Mouse (Mus musculus) CH12.LX (cell line): ENCODE results near the gene Krtap5-3. TPM values are rescaled to one million over a fixed set of nuclear protein-coding genes. Genes with fewer than 3 reads are reported as not detected.

Source experiments
- DNase-seq: peaks from one replicate; pipeline ENCODE4 v3.0.0-alpha.2; 2013; ENCODE audit errors: extremely low read depth
- H3K27ac ChIP-seq: 2 replicates; pipeline ENCODE4 v1.5.1; 2012; ENCODE audit warnings: low read depth, mild to moderate bottlenecking, control low read depth, moderate library complexity; ENCODE audit not compliant: insufficient read depth
- H3K27me3 ChIP-seq: replicated peaks from 2 replicates; pipeline ENCODE3; 2012; ENCODE audit warnings: inconsistent platforms
- H3K36me3 ChIP-seq, 2 experiments: replicated peaks in 1 of 2; 2 replicates each; pipeline versions ENCODE3 to v1.6.1; 2012; ENCODE audit warnings: inconsistent platforms in 1 of 2, low read length in 1 of 2, mild to moderate bottlenecking in 1 of 2, mixed read lengths in 1 of 2, moderate library complexity in 1 of 2; ENCODE audit not compliant: control insufficient read depth in 1 of 2, insufficient read depth in 1 of 2
- H3K4me1 ChIP-seq, 2 experiments: 2 replicates each; pipeline ENCODE4 v1.6.1; 2012; ENCODE audit warnings: inconsistent platforms in 1 of 2, moderate library complexity in 1 of 2; ENCODE audit not compliant: insufficient read depth in 2 of 2, control insufficient read depth in 1 of 2
- H3K4me2 ChIP-seq: 2 replicates; pipeline ENCODE4 v1.6.1; 2012; ENCODE audit warnings: low read depth, mild to moderate bottlenecking, control low read depth; ENCODE audit not compliant: poor library complexity, insufficient read depth, severe bottlenecking
- H3K4me3 ChIP-seq, 3 experiments: fragments of 150-350 bp in 1 of 3; sonication (generic) in 1 of 3; replicated peaks in 1 of 3; 2 replicates each; pipeline versions ENCODE3 to v1.5.1; 2011 to 2012; ENCODE audit warnings: low read depth in 2 of 3, low read length in 2 of 3, mild to moderate bottlenecking in 2 of 3, moderate library complexity in 2 of 3, control low read depth in 1 of 3, improper control_type of control experiment in 1 of 3, inconsistent platforms in 1 of 3, mixed read lengths in 1 of 3; ENCODE audit not compliant: poor library complexity in 1 of 3
- H3K79me2 ChIP-seq: replicated peaks from 2 replicates; pipeline ENCODE4 v1.6.1; 2012; ENCODE audit warnings: mild to moderate bottlenecking, moderate library complexity; ENCODE audit not compliant: control insufficient read depth, poor library complexity, insufficient read depth, severe bottlenecking; ENCODE audit errors: extremely low read depth
- H3K9ac ChIP-seq: 2 replicates; pipeline ENCODE4 v1.6.1; 2012; ENCODE audit warnings: low read depth, mild to moderate bottlenecking, control low read depth, moderate library complexity; ENCODE audit not compliant: insufficient read depth
- H3K9me3 ChIP-seq: replicated peaks from 2 replicates; pipeline ENCODE3; 2012; ENCODE audit warnings: low read length, inconsistent platforms, mixed read lengths
- CTCF ChIP-seq, 2 experiments: IDR thresholded peaks in 1 of 2; conservative IDR thresholded peaks in 1 of 2; 2 replicates each; pipeline ENCODE4 v1.5.1; 2011 to 2012; ENCODE audit warnings: low read depth in 2 of 2, low read length in 2 of 2, improper control_type of control experiment in 1 of 2, inconsistent platforms in 1 of 2, mild to moderate bottlenecking in 1 of 2, moderate library complexity in 1 of 2
- E2F4 ChIP-seq: IDR thresholded peaks from 2 replicates; pipeline ENCODE4 v1.6.1; 2011; ENCODE audit warnings: low read depth, low read length, improper control_type of control experiment; ENCODE audit not compliant: insufficient replicate concordance
- JUN ChIP-seq: IDR thresholded peaks from 2 replicates; pipeline ENCODE4 v1.6.1; 2011; ENCODE audit warnings: low read depth, mild to moderate bottlenecking, low read length, improper control_type of control experiment, moderate library complexity; ENCODE audit not compliant: insufficient read depth
- PAX5 ChIP-seq: IDR thresholded peaks from 2 replicates; pipeline ENCODE4 v1.6.1; 2012; ENCODE audit warnings: low read length, inconsistent platforms, mixed read lengths
- POLR2AphosphoS2 ChIP-seq: IDR thresholded peaks from 2 replicates; pipeline ENCODE4 v1.6.1; 2011; ENCODE audit warnings: low read depth, low read length, improper control_type of control experiment
- RAD21 ChIP-seq: IDR thresholded peaks from 2 replicates; pipeline ENCODE4 v1.6.1; 2011; ENCODE audit warnings: low read depth, mild to moderate bottlenecking, low read length, improper control_type of control experiment, moderate library complexity
- SMC3 ChIP-seq: IDR thresholded peaks from 2 replicates; pipeline ENCODE4 v1.6.1; 2011; ENCODE audit warnings: low read depth, low read length, improper control_type of control experiment
- TBP ChIP-seq: conservative IDR thresholded peaks from 2 replicates; pipeline ENCODE4 v1.6.1; 2011; ENCODE audit warnings: low read depth, low read length, improper control_type of control experiment
- TCF12 ChIP-seq: IDR thresholded peaks from 2 replicates; pipeline ENCODE4 v1.6.1; 2014; ENCODE audit warnings: low read depth, mild to moderate bottlenecking, inconsistent platforms, low read length, improper control_type of control experiment
- UBTF ChIP-seq: IDR thresholded peaks from 2 replicates; pipeline ENCODE4 v1.6.1; 2012; ENCODE audit warnings: low read depth, mild to moderate bottlenecking, inconsistent platforms, low read length, improper control_type of control experiment, moderate library complexity
- ZMIZ1 ChIP-seq: IDR thresholded peaks from 2 replicates; pipeline ENCODE4 v1.6.1; 2012; ENCODE audit warnings: low read depth, mild to moderate bottlenecking, inconsistent platforms, low read length, improper control_type of control experiment
- dilution Hi-C: fragments of 300-500 bp; cut with MboI; formaldehyde crosslinking; loops from 2 replicates; pipeline ENCODE4 v1.14.3; 2020; ENCODE audit warnings: low sequenced_read_pairs; ENCODE audit not compliant: extremely low pct_unique_long_range_greater_than_20kb, extremely low pct_ligation_motif_present
- in situ Hi-C: fragments of 300-500 bp; cut with MboI; formaldehyde crosslinking; loops from 3 replicates; pipeline ENCODE4 v1.14.3; 2019; ENCODE audit warnings: low sequenced_read_pairs, low pct_ligation_motif_present, low pct_unique_long_range_greater_than_20kb, mixed read lengths
- polyA plus RNA-seq: library from polyadenylated mRNA; unstranded; fragments of >175 nt; gene quantifications from 2 replicates; pipeline ENCODE4 v1.2.1, GENCODE M21; 2012; ENCODE audit warnings: low read depth; ENCODE audit not compliant: insufficient read length
- total RNA-seq, 2 experiments: library from RNA; depleted of rRNA; stranded (reverse); fragments of 300-350 nt in 1 of 2; fragments of >200 nt in 1 of 2; gene quantifications; 2 replicates each; pipeline ENCODE4 v1.2.3; 2012 to 2014

Krtap5-3 gene
- total and polyA plus RNA-seq, 3 experiments = not detected

DNA sequence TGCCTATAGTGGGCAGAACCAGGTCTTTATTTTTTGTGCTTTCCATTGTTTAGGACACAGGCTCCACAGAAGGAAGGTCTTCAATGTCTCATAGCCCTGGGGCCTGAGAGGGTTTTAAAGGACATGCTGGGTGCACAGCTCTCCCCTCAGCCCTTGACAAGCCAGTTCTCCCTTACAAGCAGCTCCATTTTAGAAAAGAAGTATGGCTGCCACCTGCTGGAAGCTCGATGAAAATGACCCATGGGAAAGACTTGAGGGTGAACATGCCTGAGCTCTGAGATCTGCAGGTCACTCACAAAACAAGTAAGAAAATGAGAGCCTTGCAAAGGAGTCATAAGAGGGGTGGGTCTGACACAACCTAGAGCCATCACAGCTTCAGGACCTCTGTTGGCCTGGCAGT lies 48.7 kb downstream of the Krtap5-3 start:
- no peaks in the 10 kb centered on the region for H3K9me3 ChIP-seq
- DNase-seq = peak; percentile 16
- peaks cover 73% of the 10 kb centered on the region for H3K27me3 ChIP-seq
- TF ChIP-seq TCF12 (no peak), TBP (no peak), UBTF (no peak), SMC3 (peak; percentile 39; the same call in 1 of the 2 replicates), POLR2AphosphoS2 (no peak), ZMIZ1 (no peak), RAD21 (peak; percentile 42), PAX5 (no peak), JUN (no peak), CTCF (conservative IDR thresholded peaks at IDR 0.05 in 1 of 2, IDR thresholded peaks at IDR 0.05 in 1 of 2; ENCODE audit: low read depth in 2 of 2, low read length in 2 of 2) (peak in 1 of 2 experiments; percentile 67; a peak in 2 of 4 replicates), E2F4 (no peak)
- in situ Hi-C loops = no loop called here
- H3K79me2 ChIP-seq = no peaks in the 10 kb centered on the region
- H3K4me1 ChIP-seq = no peaks in the 10 kb centered on the region
- no peak overlapping the region for H3K9ac ChIP-seq
- H3K4me2 ChIP-seq = no peak overlapping the region
- no peaks in the 10 kb centered on the region for H3K36me3 ChIP-seq
- dilution Hi-C loops = no loop called here
- no peak overlapping the region for H3K27ac ChIP-seq
- H3K4me3 ChIP-seq = no peak overlapping the region

Other genes with a start within 250 kb of the Krtap5-3 start
Only the 20 nearest of the 21 such genes appear.
- 22.4 and 25.9 TPM in 2 replicates for gene Mob2, start 140.3 kb upstream of the Krtap5-3 start, total RNA-seq (2012; rRNA removed)
- 30.5 and 33.2 TPM in 2 replicates for gene Mob2, start 140.3 kb upstream of the Krtap5-3 start, total RNA-seq (2014; rRNA removed)
- 26.3 and 27.3 TPM in 2 replicates for gene Mob2, start 140.3 kb upstream of the Krtap5-3 start, polyA plus RNA-seq
- gene Dusp8, start 105.5 kb upstream of the Krtap5-3 start, total RNA-seq (2012; rRNA removed) = 1.2 and 1.5 TPM in 2 replicates
- gene Dusp8, start 105.5 kb upstream of the Krtap5-3 start, total RNA-seq (2014; rRNA removed) = 0.07 and 0.17 TPM in 2 replicates
- 0.11 and 0.14 TPM in 2 replicates for gene Dusp8, start 105.5 kb upstream of the Krtap5-3 start, polyA plus RNA-seq
- not detected in 2 replicates for gene Gm45618, start 80.6 kb upstream of the Krtap5-3 start, total RNA-seq (2012; rRNA removed)
- gene Gm45618, start 80.6 kb upstream of the Krtap5-3 start, total RNA-seq (2014; rRNA removed) = not detected in 2 replicates
- gene Gm45618, start 80.6 kb upstream of the Krtap5-3 start, polyA plus RNA-seq = not detected in 2 replicates
- gene Gm39115, start 65.3 kb upstream of the Krtap5-3 start, total RNA-seq (2012; rRNA removed) = not detected in 2 replicates
- gene Gm39115, start 65.3 kb upstream of the Krtap5-3 start, total RNA-seq (2014; rRNA removed) = not detected in 2 replicates
- not detected in 2 replicates for gene Gm39115, start 65.3 kb upstream of the Krtap5-3 start, polyA plus RNA-seq
- not detected in 2 replicates for gene Gm45337, start 56.8 kb upstream of the Krtap5-3 start, total RNA-seq (2012; rRNA removed)
- gene Gm45337, start 56.8 kb upstream of the Krtap5-3 start, total RNA-seq (2014; rRNA removed) = not detected in 2 replicates
- gene Gm45337, start 56.8 kb upstream of the Krtap5-3 start, polyA plus RNA-seq = not detected in 2 replicates
- gene Gm29735, start 44.3 kb upstream of the Krtap5-3 start, total RNA-seq (2012; rRNA removed) = not detected in 2 replicates
- gene Gm29735, start 44.3 kb upstream of the Krtap5-3 start, total RNA-seq (2014; rRNA removed) = not detected in 2 replicates
- gene Gm29735, start 44.3 kb upstream of the Krtap5-3 start, polyA plus RNA-seq = not detected in 2 replicates
- not detected in 2 replicates for gene Gm4553, start 35.6 kb upstream of the Krtap5-3 start, total RNA-seq (2012; rRNA removed)
- gene Gm4553, start 35.6 kb upstream of the Krtap5-3 start, total RNA-seq (2014; rRNA removed) = not detected in 2 replicates
- gene Gm4553, start 35.6 kb upstream of the Krtap5-3 start, polyA plus RNA-seq = not detected in 2 replicates
- not detected in 2 replicates for gene Krtap5-2, start 25.4 kb upstream of the Krtap5-3 start, total RNA-seq (2012; rRNA removed)
- gene Krtap5-2, start 25.4 kb upstream of the Krtap5-3 start, total RNA-seq (2014; rRNA removed) = not detected in 2 replicates
- not detected in 2 replicates for gene Krtap5-2, start 25.4 kb upstream of the Krtap5-3 start, polyA plus RNA-seq
- not detected in 2 replicates for gene Gm10153, start 11.0 kb upstream of the Krtap5-3 start, total RNA-seq (2012; rRNA removed)
- not detected in 2 replicates for gene Gm10153, start 11.0 kb upstream of the Krtap5-3 start, total RNA-seq (2014; rRNA removed)
- gene Gm10153, start 11.0 kb upstream of the Krtap5-3 start, polyA plus RNA-seq = not detected in 2 replicates
- not detected in 2 replicates for gene Gm7579, start 10.5 kb downstream of the Krtap5-3 start, total RNA-seq (2012; rRNA removed)
- not detected in 2 replicates for gene Gm7579, start 10.5 kb downstream of the Krtap5-3 start, total RNA-seq (2014; rRNA removed)
- not detected in 2 replicates for gene Gm7579, start 10.5 kb downstream of the Krtap5-3 start, polyA plus RNA-seq
- gene Krtap5-5, start 28.6 kb downstream of the Krtap5-3 start, total RNA-seq (2012; rRNA removed) = not detected in 2 replicates
- gene Krtap5-5, start 28.6 kb downstream of the Krtap5-3 start, total RNA-seq (2014; rRNA removed) = not detected in 2 replicates
- not detected in 2 replicates for gene Krtap5-5, start 28.6 kb downstream of the Krtap5-3 start, polyA plus RNA-seq
- gene Gm40460, start 39.7 kb downstream of the Krtap5-3 start, total RNA-seq (2012; rRNA removed) = not detected in 2 replicates
- gene Gm40460, start 39.7 kb downstream of the Krtap5-3 start, total RNA-seq (2014; rRNA removed) = not detected in 2 replicates
- gene Gm40460, start 39.7 kb downstream of the Krtap5-3 start, polyA plus RNA-seq = not detected in 2 replicates
- gene Gm2431, start 57.0 kb downstream of the Krtap5-3 start, total RNA-seq (2012; rRNA removed) = not detected in 2 replicates
- gene Gm2431, start 57.0 kb downstream of the Krtap5-3 start, total RNA-seq (2014; rRNA removed) = not detected in 2 replicates
- not detected in 2 replicates for gene Gm2431, start 57.0 kb downstream of the Krtap5-3 start, polyA plus RNA-seq
- not detected in 2 replicates for gene Gm4559, start 73.0 kb downstream of the Krtap5-3 start, total RNA-seq (2012; rRNA removed)
- not detected in 2 replicates for gene Gm4559, start 73.0 kb downstream of the Krtap5-3 start, total RNA-seq (2014; rRNA removed)
- gene Gm4559, start 73.0 kb downstream of the Krtap5-3 start, polyA plus RNA-seq = not detected in 2 replicates
- gene Krtap5-1, start 95.8 kb downstream of the Krtap5-3 start, total RNA-seq (2012; rRNA removed) = not detected in 2 replicates
- not detected in 2 replicates for gene Krtap5-1, start 95.8 kb downstream of the Krtap5-3 start, total RNA-seq (2014; rRNA removed)
- gene Krtap5-1, start 95.8 kb downstream of the Krtap5-3 start, polyA plus RNA-seq = not detected in 2 replicates
- not detected in 2 replicates for gene Krtap5-4, start 102.2 kb downstream of the Krtap5-3 start, total RNA-seq (2012; rRNA removed)
- gene Krtap5-4, start 102.2 kb downstream of the Krtap5-3 start, total RNA-seq (2014; rRNA removed) = not detected in 2 replicates
- not detected in 2 replicates for gene Krtap5-4, start 102.2 kb downstream of the Krtap5-3 start, polyA plus RNA-seq
- not detected in 2 replicates for gene Ifitm10, start 172.4 kb downstream of the Krtap5-3 start, total RNA-seq (2012; rRNA removed)
- gene Ifitm10, start 172.4 kb downstream of the Krtap5-3 start, total RNA-seq (2014; rRNA removed) = not detected in 2 replicates
- gene Ifitm10, start 172.4 kb downstream of the Krtap5-3 start, polyA plus RNA-seq = not detected in 2 replicates
- gene Gm49369, start 181.3 kb downstream of the Krtap5-3 start, total RNA-seq (2012; rRNA removed) = 8.4 TPM in 1 of 2 replicates, not detected in the other
- gene Gm49369, start 181.3 kb downstream of the Krtap5-3 start, total RNA-seq (2014; rRNA removed) = not detected in 2 replicates
- gene Gm49369, start 181.3 kb downstream of the Krtap5-3 start, polyA plus RNA-seq = 5.2 and 38.7 TPM in 2 replicates
- gene Ctsd, start 186.7 kb downstream of the Krtap5-3 start, total RNA-seq (2012; rRNA removed) = 100 and 107 TPM in 2 replicates
- gene Ctsd, start 186.7 kb downstream of the Krtap5-3 start, total RNA-seq (2014; rRNA removed) = 54.2 and 61.2 TPM in 2 replicates
- gene Ctsd, start 186.7 kb downstream of the Krtap5-3 start, polyA plus RNA-seq = 97.6 and 104 TPM in 2 replicates
- gene Syt8, start 233.5 kb downstream of the Krtap5-3 start, total RNA-seq (2012; rRNA removed) = not detected in 2 replicates
- not detected in 2 replicates for gene Syt8, start 233.5 kb downstream of the Krtap5-3 start, total RNA-seq (2014; rRNA removed)
- gene Syt8, start 233.5 kb downstream of the Krtap5-3 start, polyA plus RNA-seq = not detected in 2 replicates